Mouse (Mus musculus) gastrocnemius, postnatal 25 days (tissue): ENCODE data around the gene Il12rb2. TPM values are rescaled to one million over a fixed set of nuclear protein-coding genes. Genes with fewer than 3 reads are reported as not detected.

ENCODE experiments used
- DNase-seq: peaks from one replicate; pipeline ENCODE4 v3.0.0; 2022
- total RNA-seq, 2 experiments: library from RNA; stranded (reverse); gene quantifications; 1 replicate in 1 of 2; 2 replicates in 1 of 2; pipeline ENCODE4 v1.2.3; 2021

Gene Il12rb2
- total RNA-seq, 2 experiments from 2014 or later: not detected

- no peak for DNase-seq
Observed at GRCm38 (mm10) chr6:67296126-67296525, 79.9 kb downstream of the Il12rb2 start.

- DNase-seq: no peak
Observed at GRCm38 (mm10) chr6:67292042-67292623, 83.9 kb downstream of the Il12rb2 start.

- DNase-seq: no peak
Observed at GRCm38 (mm10) chr6:67282897-67283296, 93.1 kb downstream of the Il12rb2 start.

GRCm38 (mm10) chr6:67281614-67282197, 94.3 kb downstream of the Il12rb2 start:
- DNase-seq: no peak

- no peak for DNase-seq
Observed at GRCm38 (mm10) chr6:67277944-67278343, 98.0 kb downstream of the Il12rb2 start.

GRCm38 (mm10) chr6:67269459-67269858, 106.5 kb downstream of the Il12rb2 start:
- no peak for DNase-seq

GRCm38 (mm10) chr6:67268983-67269382, 107.0 kb downstream of the Il12rb2 start:
- DNase-seq: no peak

GRCm38 (mm10) chr6:67268245-67268612, 107.8 kb downstream of the Il12rb2 start:
- DNase-seq: no peak

- DNase-seq: peak; percentile 39
Observed at GRCm38 (mm10) chr6:67267408-67268244, 108.4 kb downstream of the Il12rb2 start.

GRCm38 (mm10) chr6:67266664-67267407, 109.2 kb downstream of the Il12rb2 start:
- DNase-seq: peak; percentile 97

- no peak for DNase-seq
Observed at GRCm38 (mm10) chr6:67266159-67266657, 109.8 kb downstream of the Il12rb2 start.

- DNase-seq: no peak
Observed at GRCm38 (mm10) chr6:67264935-67265334, 111.1 kb downstream of the Il12rb2 start.

GRCm38 (mm10) chr6:67251095-67251494, 124.9 kb downstream of the Il12rb2 start:
- DNase-seq: no peak

GRCm38 (mm10) chr6:67244451-67244850, 131.5 kb downstream of the Il12rb2 start:
- no peak for DNase-seq

GRCm38 (mm10) chr6:67243765-67244420, 132.1 kb downstream of the Il12rb2 start:
- no peak for DNase-seq

Other genes starting within 250 kb of the Il12rb2 start
- gene Serbp1, start 138.0 kb downstream of the Il12rb2 start, total RNA-seq: 100 to 1,000 TPM; 265 to 268 TPM
- not detected for gene Il23r, start 115.7 kb upstream of the Il12rb2 start, total RNA-seq
- not detected for gene Tacstd2, start 159.6 kb upstream of the Il12rb2 start, total RNA-seq